Mouse (Mus musculus) brown adipose tissue, adult 24 weeks (tissue): Measurements from ENCODE around the gene Fam240a. TPM values are rescaled to one million over a fixed set of nuclear protein-coding genes. Genes with fewer than 3 reads are reported as not detected.
A peak's percentile ranks its signal among the peaks of the same experiment; 100 is the strongest.

ENCODE experiments used
- H3K27ac ChIP-seq: fragments of 200-500 bp; replicated peaks from 2 replicates; pipeline ENCODE4 v1.5.1; 2012; ENCODE audit warnings: low read depth, mild to moderate bottlenecking, low read length
- H3K4me1 ChIP-seq: fragments of 200-500 bp; 2 replicates; pipeline ENCODE4 v1.6.1; 2012; ENCODE audit warnings: low read length, mixed read lengths; ENCODE audit not compliant: control insufficient read depth, insufficient read depth, insufficient read length
- H3K4me3 ChIP-seq: fragments of 200-500 bp; 2 replicates; pipeline ENCODE4 v1.5.1; 2012; ENCODE audit warnings: low read depth, mild to moderate bottlenecking, low read length, moderate library complexity; ENCODE audit not compliant: insufficient read depth
- polyA plus RNA-seq: library from polyadenylated mRNA; stranded (reverse); fragments of >200 nt; gene quantifications from 2 replicates; pipeline ENCODE4 v1.2.4, GENCODE M21; 2012; ENCODE audit not compliant: missing spikeins, insufficient read depth, insufficient read length

Fam240a gene
- polyA plus RNA-seq, 1 experiment, result not detected

DNA sequence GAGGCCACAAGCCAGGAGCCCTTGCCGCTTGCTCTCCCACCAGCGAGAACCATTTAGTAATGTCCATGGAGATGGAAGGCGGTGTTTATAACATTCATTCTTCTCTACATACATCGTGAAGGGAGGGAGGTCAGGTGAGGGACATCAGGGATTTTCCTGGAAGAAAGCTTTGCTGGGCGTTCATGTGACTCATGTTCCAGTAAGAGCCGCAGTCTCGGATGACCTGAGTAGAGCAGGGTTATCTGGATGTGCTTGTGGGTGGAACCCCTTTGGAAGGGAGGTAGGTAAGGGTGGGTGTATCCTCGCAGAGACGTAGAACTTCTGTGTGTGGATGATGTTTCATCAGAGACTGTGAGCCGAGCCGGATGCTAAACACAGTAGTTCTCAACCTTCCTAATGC is 34.7 kb upstream of the Fam240a start, which contains the start of gene Lrrc2:
Lrrc2 (plus strand) TSS at position 149 of the 400 bp plus-strand sequence.
- Histone ChIP-seq H3K4me3 (no peak within 1 kb of the TSS), H3K4me1 (0 out of 2 replicates have a peak, but pooled peaks cover 4% of the 10 kb centered on the region), H3K27ac (no peak within 1 kb of the TSS)

DNA sequence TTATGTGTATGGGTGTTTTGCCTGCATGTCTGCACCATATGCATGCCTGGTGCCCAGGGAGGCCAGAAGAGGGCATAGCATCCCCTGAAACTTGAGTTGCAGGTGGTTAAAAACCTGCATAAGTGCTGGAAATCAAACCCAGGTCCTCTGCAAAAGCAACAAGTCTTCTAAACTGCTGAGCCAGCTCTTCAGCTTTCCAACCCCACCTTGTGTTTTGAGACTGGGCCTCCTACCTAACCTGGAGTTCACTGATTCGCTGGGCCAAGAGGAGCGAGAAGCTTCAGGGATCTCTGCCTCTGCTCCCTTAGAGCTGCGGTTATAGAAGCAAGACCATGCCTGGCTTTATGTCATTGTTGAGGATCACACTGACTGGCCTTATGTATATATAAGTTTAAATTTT is 33.4 kb upstream of the Fam240a start:
- H3K4me1 ChIP-seq, result 0 out of 2 replicates have a peak, but pooled peaks cover 4% of the 10 kb centered on the region
- H3K4me3 ChIP-seq, result no peak overlapping the region
- no peak overlapping the region for H3K27ac ChIP-seq

DNA sequence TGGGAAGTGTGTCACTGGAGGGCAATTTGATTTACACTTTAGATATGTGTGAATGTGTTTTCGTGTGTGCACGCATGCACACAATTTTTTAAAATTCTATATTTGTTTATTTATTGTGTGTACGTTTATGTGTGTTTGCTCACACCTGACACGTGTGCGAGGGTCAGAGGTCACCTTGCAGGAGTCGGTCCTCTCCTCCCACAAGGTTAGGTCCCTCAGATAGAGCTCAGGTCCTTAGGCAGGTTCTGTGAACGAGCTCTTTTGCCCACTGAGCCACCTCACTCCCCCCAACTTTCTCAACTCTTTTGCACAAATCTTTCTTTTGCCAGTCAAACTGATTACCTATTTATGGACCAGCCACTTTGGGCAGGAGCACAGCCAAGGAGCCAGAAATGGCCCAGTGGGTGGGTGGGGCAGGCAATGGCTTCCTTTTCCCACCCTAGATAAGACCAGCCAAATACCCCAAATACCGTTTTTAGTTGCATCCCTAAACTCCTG is 32.2 kb upstream of the Fam240a start:
- Histone ChIP-seq H3K27ac (no peak overlapping the region), H3K4me3 (no peak overlapping the region), H3K4me1 (0 out of 2 replicates have a peak, but pooled peaks cover 4% of the 10 kb centered on the region)

DNA sequence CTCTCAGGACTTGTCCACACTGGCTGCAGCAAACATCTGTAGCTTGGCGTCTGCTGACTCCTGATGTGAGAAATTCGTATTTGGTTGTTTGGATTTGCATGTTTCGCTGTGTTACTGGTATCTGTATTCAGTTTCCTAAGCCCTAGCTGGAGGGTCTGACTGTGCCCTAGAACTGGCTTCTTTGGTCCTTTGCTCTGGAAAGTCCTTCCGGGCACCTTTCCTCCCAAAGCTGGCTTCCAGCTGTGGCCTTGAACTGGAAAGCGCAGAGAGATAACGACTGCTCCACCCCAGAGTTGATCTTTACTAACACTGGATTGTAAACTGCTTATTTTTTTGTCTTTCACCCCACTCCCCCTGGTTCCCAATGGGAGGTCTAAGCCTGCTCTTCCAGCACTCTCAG is 31.2 kb upstream of the Fam240a start:
- Histone ChIP-seq H3K4me1 (no peaks in the 10 kb centered on the region), H3K27ac (no peak overlapping the region), H3K4me3 (no peak overlapping the region)

DNA sequence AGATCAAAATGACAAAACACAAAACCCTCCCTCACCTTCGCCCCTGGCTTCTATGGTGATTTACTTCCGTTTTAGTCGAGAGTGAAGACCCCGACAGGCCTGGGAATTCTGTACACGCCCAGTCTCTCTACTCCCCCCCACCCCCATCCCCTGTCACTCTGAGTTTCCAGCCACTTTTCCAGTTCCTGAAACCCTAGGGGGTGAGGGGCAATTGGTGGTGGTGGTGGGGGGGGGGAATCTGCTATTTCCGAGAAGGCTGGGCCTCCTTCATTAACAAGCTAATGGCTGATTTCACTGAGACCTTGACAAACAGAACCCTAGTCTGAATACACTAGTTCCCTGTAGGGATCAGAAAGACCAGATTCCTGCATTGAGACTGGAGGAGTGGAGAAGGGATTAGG is 30.6 kb upstream of the Fam240a start:
- no peak overlapping the region for H3K4me3 ChIP-seq
- no peak overlapping the region for H3K27ac ChIP-seq
- H3K4me1 ChIP-seq, result no peaks in the 10 kb centered on the region

DNA sequence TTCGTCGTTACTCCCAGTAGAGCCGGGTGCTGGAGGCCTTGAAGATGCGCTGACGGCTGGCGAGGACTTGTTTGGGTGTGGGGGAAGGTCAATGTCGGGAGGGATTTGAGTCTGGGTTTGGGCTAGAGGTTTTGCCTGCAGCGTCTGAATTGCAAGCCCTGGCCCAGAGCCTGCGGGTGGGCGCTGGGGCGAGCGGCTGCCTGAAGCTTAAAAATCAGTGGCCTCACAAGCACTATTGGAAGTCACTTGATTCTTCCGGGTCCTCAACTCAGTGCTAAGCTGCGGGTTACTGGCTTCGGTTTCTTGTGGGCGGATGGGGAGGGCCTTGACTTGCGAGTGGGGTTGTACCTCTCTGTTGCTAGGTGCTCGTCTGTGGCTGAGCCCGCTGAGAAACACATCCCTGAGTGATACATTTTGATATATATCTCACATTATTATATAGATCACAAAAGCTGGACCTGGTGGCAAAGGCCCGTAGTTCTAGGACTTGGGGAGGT is 29.9 kb upstream of the Fam240a start:
- no peak overlapping the region for H3K4me3 ChIP-seq

DNA sequence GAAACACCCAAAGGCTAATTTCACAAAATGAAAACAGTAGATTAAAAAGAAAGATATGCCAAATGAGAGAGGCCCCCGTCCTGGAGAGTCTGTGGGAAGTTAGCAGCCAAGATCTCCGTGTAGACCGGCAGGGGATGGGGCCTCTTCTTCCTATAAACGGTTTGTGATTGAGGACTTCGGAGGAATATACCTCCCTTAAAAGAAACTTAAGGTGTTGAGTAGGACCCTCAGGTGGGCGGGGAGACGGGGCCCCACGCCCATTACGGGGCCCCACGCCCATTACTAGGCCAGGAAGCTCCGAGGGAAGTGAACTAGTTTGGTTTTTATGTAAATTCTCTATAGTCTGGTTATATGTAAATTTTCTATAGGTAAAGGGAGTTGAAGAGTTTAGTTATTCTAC is 29.3 kb upstream of the Fam240a start, which contains the start of gene Tdgf1:
Tdgf1 (minus strand) TSS at position 233 of the 400 bp plus-strand sequence.
- H3K27ac ChIP-seq, result no peak within 1 kb of the TSS
- no peaks in the 10 kb centered on the region for H3K4me1 ChIP-seq
- H3K4me3 ChIP-seq, result no peak within 1 kb of the TSS

More for the DNA sequence above, 29.9 kb upstream of the Fam240a start:
- Histone ChIP-seq H3K27ac (no peak overlapping the region), H3K4me1 (no peaks in the 10 kb centered on the region)

DNA sequence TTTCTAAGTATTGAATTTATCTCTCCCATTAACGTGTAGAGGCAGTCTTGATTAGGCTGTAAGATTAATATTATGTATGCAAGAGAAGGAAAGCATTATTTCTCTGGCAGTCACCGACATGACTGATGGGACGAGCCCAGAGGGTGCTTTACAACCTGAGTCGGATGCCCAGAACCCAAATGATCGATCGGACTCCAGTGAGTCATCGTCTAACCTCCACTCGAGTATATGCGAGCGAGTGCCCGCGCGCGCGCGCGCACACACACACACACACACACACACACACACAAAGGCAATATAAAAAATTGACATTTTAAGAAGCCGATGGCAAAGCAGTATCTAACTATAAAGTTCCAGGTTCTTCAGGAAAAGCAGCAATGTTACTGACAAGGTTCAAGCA is 28.7 kb upstream of the Fam240a start:
- Histone ChIP-seq H3K4me1 (no peaks in the 10 kb centered on the region), H3K27ac (no peak overlapping the region), H3K4me3 (no peak overlapping the region)

DNA sequence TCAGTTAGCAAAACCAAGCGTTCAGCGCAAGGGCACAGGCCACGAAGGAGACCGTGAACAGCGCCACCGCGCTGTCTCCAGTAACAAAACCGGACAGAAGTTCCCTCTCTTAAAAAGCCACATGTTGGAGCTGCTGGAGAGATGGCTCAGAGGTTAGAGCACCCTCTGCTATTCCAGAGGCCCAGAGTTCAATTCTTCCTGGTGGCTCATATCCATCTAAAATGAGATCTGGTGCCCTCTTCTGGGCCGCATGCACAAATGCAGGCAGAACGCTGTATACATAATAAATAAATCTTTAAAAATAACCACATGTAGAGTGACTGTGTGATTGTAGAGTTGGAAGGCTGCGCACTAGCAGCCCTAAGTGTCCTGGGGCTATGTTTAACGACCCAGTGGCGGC is 27.6 kb upstream of the Fam240a start:
- no peaks in the 10 kb centered on the region for H3K4me1 ChIP-seq
- no peak overlapping the region for H3K4me3 ChIP-seq
- no peak overlapping the region for H3K27ac ChIP-seq

DNA sequence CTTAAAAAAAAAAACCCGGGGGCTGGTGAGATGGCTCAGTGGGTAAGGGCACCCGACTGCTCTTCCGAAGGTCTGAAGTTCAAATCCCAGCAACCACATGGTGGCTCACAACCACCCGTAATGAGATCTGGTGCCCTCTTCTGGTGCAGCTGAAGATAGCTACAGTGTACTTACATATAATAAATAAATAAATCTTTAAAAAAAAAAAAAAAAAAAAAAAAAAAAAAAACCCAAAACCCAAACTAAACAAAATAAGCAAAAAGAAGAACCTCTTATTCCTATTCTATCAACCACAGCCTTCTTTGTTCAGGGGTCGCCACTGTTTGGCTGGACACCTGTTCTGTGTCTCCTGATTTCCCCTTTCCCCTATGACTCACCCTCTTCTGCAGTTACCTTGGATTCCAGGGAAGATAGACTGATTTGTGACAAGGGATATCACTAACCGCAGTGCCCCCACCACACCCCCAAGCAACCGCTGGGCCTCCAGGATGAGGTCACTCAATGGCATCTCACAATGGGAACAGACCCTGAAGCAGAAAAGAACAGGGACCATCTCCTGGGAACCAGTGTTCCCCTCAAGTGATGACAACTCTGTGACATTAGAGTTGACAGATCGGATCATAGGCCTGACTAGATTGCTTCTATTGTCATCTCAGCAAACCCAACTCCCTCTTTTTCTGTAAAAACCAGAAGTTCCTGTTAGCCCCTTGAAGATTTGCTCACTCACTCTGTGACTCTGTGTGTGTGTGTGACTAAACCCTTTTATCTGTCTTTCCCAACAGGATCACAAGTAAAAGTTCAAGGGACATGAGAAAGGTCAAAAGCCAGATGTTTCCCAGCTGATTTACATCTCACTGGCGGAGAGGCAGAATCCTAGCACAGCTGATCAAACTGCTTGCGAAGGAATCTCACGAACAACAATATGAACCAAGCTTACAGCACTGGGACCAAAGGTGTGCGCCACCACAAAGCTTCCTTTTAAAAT is 21.1 kb upstream of the Fam240a start:
- Histone ChIP-seq H3K4me1 (no peaks in the 10 kb centered on the region), H3K27ac (no peak overlapping the region), H3K4me3 (no peak overlapping the region)

DNA sequence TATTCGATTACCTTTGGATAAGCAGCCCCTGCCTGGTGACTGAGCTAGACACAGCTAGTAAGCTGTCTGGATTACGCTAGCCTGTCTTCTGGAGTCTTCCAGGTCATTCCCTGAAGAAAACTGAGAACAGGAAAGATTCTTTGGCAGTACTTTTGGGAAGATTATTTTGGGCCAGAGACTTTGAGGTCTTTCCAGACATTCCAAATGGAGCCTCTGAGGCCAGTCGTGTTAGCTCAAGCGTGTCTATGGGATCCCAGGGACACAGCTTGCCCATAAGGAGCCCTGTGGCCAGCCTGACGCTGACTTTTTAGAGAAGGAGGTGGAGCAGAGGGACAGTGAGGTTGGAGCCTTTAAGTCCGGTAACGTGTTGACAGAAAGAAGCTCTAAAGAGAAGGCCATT is 19.3 kb upstream of the Fam240a start:
- Histone ChIP-seq H3K4me3 (no peak overlapping the region), H3K4me1 (no peaks in the 10 kb centered on the region), H3K27ac (no peak overlapping the region)

DNA sequence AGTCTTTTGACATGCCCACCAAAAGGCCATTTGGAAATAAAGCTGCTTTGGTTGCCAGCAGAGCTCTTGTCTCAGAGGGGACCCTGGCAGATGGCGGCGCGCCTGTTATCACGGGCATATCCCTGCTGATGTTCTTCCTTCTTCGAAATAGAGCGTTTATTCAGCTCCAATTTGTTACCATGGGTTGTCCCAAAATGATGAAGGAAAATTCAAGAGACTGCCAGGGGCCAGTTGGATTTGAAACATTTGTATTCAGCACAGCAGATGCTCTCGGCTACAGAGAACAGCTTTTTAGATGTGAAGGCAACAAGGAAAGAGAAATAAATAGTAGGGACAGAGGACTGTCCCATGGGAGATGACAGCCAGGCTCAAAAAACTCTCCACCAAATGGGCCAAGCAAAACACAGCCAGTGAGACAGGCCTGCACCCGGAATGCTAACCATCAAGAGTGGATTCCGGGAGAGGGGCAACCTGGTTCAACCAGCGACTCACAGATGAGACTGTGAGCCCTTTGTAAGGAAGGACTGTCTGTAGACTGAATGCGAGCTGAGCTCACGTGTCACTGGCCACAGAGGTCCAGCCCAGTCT is 17.3 kb upstream of the Fam240a start:
- Histone ChIP-seq H3K27ac (no peak overlapping the region), H3K4me1 (no peaks in the 10 kb centered on the region), H3K4me3 (no peak overlapping the region)

DNA sequence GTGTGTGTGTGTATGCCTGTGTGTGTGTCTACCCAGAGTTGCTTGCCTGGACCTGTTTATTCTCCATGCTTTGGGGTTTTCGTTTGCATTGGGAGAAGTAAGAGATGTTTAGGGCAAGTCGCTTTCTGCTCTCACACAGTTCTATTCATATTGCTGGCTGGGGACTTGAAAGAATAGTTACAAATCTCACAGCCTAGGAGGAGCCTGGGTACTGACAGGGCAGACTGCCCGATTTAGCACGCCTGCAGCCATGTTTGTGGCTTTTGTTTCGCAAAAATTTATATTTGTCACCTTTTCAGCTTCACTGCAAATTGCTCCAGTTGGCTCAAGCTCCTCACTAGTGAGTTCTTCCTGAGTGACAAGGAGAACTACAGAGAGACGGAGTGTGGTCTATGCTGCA is 14.9 kb upstream of the Fam240a start:
- H3K4me1 ChIP-seq, result no peaks in the 10 kb centered on the region
- H3K4me3 ChIP-seq, result no peak overlapping the region
- no peak overlapping the region for H3K27ac ChIP-seq

DNA sequence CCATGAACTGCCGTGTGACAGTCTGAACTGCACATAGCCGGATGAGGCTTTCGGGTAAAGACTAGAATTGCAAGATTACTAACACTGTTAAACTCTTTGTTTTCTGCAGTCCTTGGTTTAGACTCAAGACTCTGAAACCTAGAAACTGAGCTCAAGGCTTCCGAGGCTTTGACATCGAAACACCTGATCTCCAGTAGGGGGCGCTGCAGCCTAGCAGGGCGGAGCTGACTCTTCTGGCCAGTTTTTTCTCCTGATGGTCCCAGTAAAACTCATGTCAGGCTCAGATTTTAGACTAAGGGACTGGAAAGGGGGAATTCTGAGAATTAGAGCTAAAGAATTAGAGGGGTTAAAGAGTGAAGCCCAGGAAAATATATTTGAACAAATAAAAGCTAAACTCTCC is 6.1 kb upstream of the Fam240a start:
- no peak overlapping the region for H3K27ac ChIP-seq
- H3K4me1 ChIP-seq, result no peaks in the 10 kb centered on the region
- H3K4me3 ChIP-seq, result no peak overlapping the region

DNA sequence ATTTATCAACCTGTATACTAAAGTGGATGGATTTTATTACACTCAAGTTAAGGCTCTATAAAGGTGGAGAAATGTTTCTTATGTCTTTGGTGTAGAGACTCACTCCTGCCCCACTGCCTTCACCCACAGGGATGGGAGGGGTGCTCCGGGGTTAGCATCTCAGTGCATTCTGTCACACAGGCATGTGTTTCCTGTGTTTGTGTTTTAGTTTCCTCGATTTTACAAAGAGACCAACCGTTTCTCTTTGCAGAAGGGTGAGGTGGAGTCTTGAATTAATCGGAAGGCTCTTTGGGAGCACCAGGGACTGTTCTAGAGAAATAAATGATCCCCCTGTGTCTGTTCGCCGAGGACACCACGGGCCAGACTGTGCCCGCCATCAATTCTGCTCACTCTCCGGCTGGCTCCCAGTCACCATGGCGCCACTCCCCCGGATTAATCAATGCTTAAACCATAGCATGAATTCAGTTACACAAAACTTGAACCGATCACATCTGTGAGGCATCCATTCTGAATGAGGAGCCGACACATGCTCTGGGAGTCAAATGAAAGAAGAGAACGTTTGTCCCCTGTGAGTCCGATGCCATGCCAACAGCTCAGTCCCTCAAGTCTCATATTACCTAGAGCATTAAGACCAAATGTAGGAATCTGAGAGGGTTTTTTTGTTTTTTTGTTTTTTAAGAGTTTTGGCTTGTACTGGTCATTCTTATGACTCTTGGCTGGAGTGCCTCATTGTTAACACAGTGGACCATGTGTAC is 4.2 kb upstream of the Fam240a start:
- no peak overlapping the region for H3K4me3 ChIP-seq
- H3K27ac ChIP-seq, result peak overlapping the region; percentile 86
- no peaks in the 10 kb centered on the region for H3K4me1 ChIP-seq
